Mouse (Mus musculus) monocyte, adult 5-6 weeks (primary cell): ENCODE measurements around the gene Irf2bp1. TPM values are rescaled to one million over a fixed set of nuclear protein-coding genes. Genes with fewer than 3 reads are reported as not detected.

ENCODE experiments used
- ATAC-seq: fragments of 153-309, 156-312 bp; replicated peaks from 2 replicates; pipeline ENCODE4 v1.8.0; 2017; ENCODE audit warnings: mild to moderate bottlenecking; ENCODE audit not compliant: low TSS enrichment, insufficient number of reproducible peaks, severe bottlenecking, poor library complexity, low FRiP score
- total RNA-seq: library from RNA; stranded (forward); fragments of 200-1000, 200-491, 200-594 nt; gene quantifications from 3 replicates; pipeline ENCODE4 v1.2.3, GENCODE M21; 2017

Irf2bp1 gene
- 7.1 to 10.5 TPM (median 7.8 TPM) in 3 replicates for total RNA-seq

DNA sequence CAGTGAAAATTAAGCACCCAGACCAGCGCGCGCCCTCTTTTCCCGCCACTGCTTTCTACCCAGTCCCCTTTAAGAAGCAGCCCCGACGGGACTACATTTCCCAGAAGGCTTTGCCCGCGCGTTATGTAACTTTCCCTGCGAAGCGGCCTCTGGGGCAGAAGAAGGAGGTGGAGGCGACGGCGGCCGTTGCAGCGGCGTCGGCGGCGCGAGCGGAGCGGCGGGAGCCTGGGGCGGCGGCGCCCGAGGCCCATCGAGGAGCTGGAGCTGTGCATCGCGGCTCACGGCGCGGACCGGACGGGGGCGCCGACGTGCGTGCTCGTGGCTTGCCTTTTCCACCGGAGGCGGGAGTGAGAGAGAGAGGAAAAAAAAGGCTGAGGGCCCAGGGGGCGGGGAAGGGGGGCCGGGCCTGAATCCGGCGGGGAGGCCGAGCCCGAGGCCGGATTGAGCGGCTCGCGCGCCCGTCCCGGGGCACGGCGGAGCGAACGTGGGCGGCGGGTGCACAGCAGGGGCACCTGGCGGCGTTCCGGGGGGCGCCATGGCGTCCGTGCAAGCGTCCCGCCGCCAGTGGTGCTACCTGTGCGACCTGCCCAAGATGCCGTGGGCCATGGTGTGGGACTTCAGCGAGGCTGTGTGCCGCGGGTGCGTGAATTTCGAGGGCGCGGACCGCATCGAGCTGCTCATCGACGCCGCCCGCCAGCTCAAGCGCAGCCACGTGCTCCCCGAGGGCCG is at the start of gene Irf2bp1:
Gene Irf2bp1, plus strand, starts transcription at position 143 of the 729 bp plus-strand sequence.
- ATAC-seq, result peak; percentile 64

DNA sequence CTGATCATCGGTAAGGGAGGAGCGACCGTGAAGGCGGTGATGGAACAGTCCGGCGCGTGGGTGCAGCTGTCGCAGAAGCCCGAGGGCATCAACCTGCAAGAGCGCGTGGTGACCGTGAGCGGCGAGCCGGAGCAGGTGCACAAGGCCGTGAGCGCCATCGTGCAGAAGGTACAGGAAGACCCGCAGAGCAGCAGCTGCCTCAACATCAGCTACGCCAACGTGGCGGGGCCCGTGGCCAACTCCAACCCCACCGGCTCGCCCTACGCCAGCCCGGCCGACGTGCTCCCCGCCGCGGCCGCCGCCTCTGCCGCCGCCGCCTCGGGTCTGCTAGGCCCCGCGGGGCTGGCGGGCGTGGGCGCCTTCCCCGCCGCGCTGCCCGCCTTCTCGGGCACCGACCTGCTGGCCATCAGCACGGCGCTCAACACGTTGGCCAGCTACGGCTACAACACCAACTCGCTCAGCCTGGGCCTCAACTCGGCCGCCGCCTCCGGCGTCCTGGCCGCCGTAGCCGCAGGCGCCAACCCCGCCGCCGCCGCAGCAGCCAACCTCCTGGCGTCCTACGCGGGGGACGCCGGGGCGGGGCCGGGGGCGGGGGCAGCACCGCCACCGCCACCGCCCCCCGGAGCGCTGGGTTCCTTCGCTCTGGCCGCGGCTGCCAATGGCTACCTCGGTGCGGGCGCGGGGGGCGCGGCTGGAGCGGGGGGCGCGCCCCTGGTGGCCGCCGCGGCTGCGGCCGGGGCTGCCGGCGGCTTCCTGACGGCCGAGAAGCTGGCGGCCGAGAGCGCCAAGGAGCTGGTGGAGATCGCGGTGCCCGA is 46.1 kb upstream of the Irf2bp1 start:
- no peak for ATAC-seq

DNA sequence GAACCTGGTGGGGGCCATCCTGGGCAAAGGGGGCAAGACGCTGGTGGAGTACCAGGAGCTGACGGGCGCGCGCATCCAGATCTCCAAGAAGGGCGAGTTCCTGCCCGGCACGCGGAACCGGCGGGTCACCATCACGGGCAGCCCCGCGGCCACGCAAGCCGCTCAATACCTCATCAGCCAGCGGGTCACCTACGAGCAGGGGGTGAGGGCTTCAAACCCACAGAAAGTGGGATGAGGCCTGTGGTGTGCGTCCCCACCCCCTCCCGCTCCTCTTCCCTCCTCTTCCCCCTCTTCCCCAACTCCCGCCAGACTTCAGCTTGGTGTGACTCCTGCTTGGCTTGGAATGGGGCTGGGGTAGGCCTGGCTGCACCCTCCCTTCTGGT is 45.5 kb upstream of the Irf2bp1 start:
- no peak for ATAC-seq

DNA sequence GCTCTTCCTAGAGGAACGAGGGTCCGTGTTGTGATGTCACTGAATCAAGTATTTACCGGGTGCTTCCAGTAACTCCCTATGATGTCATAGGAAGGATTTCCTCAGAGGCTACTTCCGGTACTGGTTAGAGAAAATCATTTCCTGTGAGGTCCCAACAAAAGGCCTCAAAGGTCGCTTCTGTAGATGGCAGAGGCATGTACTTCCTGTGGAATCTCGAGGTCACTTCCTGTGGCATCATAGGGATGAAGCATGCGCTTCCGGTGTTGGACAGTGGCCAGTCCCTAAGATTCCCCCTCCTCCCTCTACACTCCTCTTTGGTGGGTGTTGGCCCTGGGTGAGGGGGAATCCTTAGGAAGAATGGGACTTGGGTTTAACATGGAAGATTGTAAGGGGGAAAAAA is 44.4 kb upstream of the Irf2bp1 start:
- ATAC-seq, result no peak

DNA sequence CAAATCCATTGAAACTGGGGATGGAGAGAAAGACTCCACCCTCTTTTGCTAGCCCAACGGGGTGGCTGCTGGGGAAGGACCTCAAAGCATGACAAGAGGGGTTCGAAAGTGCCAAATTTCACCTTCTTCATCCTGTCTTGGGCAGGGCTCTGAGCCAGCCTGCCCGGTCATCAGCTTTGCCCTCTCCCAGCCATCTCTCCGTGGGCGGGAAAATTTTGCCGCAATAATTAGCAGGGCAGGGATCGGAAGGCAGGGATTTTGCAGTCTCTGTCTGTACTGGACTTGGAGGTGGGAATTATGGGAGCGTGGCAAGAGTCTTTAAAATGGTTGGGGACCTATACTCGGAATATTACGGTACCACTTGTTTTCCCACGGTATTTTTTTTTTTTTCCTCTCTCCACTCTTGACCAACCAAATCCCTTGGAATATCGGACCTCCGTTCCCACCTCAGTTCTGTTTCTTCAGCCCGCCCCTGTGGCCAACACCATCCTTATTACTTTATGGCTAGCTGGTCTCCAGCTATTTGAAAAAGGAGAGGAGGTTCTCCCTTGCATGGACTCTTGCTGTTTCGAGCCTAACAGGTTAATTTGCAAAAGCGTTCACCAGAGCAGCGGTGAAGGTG is 41.6 kb upstream of the Irf2bp1 start:
- no peak for ATAC-seq

DNA sequence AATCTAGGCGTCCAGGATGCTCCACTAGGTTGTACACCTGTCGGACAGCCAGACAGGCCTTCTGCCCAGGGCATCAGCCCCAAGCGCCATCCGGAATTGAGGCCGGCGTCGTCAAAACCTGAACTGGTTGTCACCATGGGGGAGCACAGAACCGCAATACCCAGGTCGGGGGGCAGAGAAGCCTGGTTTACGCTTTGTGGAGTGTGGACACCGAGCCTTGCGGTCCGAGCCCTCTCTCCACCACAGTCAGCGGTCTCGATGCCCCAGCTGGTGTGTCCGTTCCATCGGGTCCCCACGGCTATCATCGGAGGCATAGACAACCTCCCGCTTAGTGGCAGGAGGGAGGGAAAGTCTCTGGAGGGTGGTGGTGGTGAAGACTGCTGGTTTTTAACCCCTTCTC is 41.0 kb upstream of the Irf2bp1 start:
- ATAC-seq, result no peak

DNA sequence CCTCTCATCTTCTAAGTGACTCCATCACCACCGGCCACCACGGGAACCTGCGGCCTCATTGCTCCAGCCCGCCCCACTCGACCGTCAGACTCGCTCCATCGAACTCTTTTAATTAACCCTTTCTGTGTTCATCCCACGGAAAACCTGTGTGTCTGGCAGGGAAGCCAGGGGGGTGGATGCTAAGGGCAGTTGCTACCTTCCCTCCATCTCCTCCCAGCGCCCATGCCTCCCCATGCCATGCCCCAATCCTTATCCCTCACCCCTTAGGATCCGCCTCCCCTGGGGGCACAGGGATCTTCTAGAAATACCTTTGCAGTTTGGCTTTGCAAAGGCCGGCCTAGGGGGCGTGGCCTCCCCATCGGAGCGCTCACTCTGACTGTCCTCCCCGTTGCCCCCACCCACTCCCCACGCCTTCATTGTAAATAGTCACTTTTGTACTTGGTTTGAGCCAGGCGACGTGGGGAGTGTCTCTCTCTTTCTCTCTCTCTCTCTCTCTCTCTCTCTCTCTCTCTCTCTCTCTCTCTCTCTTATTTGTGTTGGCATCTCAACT is 40.5 kb upstream of the Irf2bp1 start:
- ATAC-seq, result no peak

DNA sequence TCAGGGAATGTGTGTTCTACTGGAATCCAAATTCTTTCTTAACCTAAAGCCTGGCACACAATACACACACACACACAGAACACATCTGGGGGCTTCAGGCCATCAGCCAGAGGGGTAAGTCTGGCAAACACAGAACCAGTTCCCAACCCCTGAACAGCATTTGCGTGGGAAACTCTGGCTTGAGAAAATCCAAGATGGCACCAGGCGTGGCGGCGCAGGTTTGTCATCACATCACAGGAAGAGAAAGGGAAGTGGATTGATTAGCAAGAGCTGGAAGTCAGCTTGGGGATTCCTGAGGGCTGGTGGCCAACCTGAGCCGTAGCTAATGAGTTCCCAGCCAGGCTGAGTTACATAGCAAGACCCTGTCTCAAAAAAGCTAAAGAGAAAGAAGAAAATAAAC is 38.5 kb upstream of the Irf2bp1 start:
- no peak for ATAC-seq

DNA sequence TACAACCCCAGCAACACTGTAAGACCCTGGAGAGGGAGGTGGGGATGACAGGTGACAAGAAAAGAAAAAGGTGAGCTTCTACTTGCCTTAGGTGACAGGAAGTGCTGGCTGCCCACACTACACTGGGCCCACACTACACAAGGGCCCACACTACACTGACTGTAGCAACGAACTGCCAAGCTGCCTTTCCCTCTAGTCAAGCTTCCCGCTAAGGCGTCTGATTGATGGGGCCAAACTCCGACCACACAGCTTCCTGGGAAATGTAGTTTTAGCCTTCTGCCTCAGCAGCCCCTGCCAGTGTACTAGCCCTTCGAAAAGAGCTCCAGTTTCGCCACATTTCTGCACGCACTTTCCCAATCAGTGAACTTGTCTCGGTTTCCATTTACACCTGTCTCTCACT is 36.2 kb upstream of the Irf2bp1 start:
- no peak for ATAC-seq

DNA sequence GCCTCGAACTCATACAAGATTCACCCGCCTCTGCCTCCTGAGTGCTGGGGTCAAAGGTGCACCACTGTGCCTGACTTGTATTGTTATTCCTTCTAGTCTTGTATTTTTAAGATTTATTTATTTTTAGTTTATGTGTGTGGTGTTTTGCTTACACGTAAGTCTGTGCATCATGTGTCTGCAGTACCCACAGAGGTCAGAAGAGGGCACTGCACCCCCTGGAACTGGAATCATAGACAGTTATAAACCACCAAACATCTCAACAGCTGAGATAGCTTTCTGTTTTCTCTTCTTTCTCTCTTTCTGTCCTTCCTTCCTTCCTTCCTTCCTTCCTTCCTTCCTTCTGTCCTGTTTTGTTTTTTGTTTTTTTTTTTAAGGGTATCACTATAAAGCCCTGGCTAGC is 32.9 kb upstream of the Irf2bp1 start:
- no peak for ATAC-seq

DNA sequence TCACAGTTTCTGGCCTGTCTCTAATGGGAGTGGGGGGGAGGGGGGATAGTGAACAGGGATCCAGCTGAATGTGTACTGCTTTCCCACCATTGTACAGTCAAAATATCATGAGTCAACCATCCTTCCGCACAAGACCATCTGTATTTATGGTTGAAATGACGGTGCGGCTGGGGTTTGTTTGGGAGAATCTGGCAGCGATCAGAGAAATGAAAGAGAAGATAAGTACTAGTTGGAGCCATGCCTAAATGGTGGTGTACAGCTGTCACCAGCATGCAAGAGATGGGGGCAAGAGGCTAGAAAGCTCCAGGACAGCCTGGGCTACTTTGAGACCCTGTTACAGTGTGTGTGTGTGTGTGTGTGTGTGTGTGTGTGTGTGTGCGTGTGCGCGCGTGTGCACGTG is 25.5 kb upstream of the Irf2bp1 start:
- ATAC-seq, result no peak

DNA sequence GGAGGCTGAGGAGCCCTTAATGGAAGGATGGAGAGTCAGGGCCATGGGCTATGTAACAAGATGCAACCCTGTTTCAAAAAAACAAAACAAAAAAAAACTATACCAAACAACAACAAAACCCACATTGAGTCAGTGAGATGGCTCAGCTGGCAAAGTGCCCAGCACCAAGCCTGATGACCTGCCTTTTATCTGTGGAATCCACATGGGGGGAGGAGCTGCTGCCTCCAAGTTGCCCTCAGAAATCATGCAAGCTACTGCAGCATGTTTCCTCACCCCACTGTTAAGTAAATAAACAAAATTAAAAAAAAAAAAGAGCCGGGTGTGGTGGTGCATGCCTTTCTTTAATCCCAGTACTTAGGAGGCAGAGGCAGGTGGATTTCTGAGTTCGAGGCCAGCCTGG is 17.3 kb upstream of the Irf2bp1 start:
- ATAC-seq, result no peak

DNA sequence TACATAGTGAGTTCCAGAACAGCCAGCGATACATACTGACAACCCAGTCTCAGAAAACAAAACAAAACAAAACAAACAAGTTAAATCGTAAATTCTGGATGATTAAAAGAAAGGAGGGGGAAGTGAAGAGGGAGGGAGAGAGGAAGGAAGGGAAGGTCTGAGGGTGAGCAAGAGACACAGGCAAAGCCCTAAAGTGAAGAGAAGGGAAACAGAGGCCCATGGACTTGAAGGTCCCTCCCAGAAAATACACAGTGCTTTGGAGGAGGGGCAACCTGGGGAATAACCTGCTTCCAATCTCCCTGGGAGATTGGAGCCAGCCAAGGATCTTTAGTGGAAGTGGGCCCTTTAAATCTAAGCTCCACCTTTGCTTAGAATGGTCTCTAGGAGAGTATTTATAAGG is 16.7 kb upstream of the Irf2bp1 start, which contains the start of gene Nanos2:
Gene Nanos2, plus strand, starts transcription at position 301 of the 400 bp plus-strand sequence.
- no peak for ATAC-seq

DNA sequence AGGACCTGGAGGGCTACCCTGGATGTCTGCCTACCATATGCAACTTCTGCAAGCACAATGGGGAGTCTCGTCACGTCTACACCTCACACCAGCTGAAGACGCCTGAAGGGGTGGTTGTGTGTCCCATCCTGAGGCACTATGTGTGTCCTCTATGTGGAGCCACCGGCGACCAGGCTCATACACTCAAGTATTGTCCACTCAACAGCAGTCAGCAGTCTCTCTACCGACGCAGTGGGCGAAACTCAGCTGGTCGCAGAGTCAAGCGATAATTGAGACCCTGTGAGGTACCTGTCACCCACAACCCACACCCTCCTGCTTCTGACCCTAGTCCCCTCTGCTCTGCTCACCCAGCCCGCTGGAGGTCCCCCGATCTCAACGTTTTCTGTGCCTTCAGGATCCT is 16.1 kb upstream of the Irf2bp1 start:
- no peak for ATAC-seq

DNA sequence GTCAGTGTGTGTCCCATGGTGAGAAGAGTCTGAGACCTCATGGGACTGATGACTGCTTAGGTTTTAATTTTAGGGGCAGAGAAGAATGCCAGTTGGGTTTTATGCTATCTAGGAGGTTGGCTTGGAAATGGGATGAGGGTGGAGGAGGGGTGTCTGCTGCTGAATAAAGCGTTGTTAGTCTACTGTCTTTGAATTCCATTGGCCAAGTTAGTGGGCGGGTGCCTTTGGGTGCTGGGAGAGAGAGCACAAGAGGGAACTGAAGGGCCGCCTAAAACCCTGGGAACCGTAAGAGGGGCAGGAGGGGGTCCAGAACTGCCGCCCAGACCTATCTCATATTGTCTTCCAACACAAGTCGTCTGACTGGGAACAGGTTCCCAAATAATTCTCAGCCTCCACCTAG is 15.1 kb upstream of the Irf2bp1 start:
- no peak for ATAC-seq

DNA sequence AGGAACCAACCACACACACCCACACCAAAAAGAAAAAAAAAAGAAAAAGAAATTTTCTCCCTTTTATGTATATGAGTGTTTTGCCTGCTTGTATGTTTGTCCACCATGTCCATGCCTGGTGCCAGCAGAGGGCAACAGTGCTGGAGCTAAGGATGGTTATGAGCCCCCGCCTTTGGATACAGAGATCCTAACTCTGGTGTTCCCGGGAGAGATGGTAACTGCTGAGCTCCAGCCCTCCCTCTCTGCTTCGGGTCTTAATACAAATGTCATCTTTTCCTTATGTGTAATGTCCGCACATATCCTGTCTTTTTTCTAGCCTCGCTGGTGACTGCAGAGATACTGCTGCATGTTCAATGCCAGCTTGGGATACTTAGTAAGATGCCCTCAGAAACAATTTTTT is 13.8 kb upstream of the Irf2bp1 start:
- ATAC-seq, result no peak

DNA sequence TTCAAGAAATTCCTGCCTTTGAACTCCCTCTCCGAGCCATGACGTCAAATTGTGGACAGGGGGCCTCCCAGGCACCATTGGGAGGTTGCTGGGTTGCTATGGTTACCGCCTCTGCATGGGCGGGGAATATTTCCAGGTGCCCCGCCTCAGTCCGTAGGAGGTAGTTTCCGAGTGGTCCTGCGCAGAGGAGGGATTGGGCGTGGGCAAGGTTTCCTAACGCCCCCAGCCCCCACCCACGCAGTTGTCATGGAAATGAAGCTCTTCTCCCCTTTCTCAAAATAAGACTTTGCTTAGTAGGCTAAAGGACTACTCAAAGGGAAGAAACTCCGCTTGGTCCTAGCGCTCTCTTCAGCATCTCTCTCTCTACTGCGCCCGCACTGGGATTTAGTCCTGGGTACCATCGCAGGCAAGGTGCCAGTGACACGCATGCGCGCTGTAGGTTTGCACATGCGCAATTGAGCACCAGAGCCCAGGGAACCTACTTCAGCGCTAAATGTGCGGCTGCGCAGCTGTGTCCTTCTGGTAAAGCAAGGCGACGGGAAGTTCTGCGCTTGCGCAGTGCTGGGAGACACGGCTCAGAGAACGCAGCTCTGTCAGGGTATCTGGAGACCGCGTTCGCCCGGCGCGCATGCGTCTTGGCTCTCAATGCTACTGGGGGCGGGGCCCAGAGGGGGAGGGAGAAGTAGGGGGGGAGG is 13.1 kb upstream of the Irf2bp1 start, which contains the start of gene Mypop:
Gene Mypop, plus strand, starts transcription at position 645 of the 695 bp plus-strand sequence.
- peak; percentile 89 for ATAC-seq

DNA sequence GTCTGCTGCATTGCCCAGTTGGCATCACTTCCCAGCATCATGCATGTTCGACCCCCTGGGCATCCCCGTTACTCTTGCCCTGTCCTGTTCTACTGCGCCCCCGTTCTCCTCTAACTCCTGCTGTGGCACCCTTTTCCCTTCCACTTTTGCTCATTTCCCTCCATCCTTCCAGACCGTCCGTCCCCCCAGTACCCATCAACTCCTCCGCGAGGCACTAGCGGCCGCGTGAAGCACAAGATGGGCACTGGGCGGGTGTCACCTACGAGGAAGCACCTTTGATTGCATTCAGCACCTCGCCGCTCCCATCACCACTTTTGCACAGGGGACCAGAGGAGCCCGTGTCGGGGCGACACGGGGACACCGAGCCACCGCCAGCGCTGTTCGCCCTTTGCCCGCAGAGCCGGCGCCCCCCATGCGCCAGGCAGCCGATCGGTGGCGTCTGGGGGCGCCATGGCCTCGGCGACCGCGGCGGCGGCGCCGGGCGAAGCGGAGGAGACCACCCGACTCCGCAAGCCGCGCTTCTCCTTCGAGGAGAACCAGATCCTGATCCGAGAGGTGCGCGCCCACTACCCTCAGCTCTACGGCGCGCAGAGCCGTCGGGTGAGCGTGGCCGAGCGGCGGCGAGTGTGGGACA is 12.1 kb upstream of the Irf2bp1 start:
- ATAC-seq, result no peak
